Mouse (Mus musculus) kidney, adult 2 months (tissue): ENCODE measurements around the gene Cd180. TPM values are rescaled to one million over a fixed set of nuclear protein-coding genes. Genes with fewer than 3 reads are reported as not detected.
A peak's percentile ranks its signal among the peaks of the same experiment; 100 is the strongest.

Source experiments
- DNase-seq: peaks from one replicate; pipeline ENCODE4 v3.0.0; 2021
- H3K27ac ChIP-seq: fragments of 200-500 bp; 2 replicates; pipeline ENCODE4 v1.5.1; 2012; ENCODE audit warnings: low read depth, low read length, control low read depth, inconsistent platforms; ENCODE audit not compliant: insufficient read depth
- H3K27me3 ChIP-seq: fragments of 200-500 bp; replicated peaks from 2 replicates; pipeline ENCODE4 v1.6.1; 2012; ENCODE audit warnings: mild to moderate bottlenecking, moderate library complexity, low read length, inconsistent platforms; ENCODE audit not compliant: control insufficient read depth, insufficient read depth
- H3K36me3 ChIP-seq: fragments of 200-500 bp; 2 replicates; pipeline ENCODE4 v1.6.1; 2012; ENCODE audit warnings: mild to moderate bottlenecking, moderate library complexity, low read length, inconsistent platforms; ENCODE audit not compliant: control insufficient read depth, insufficient read depth
- H3K4me1 ChIP-seq: fragments of 200-500 bp; 2 replicates; pipeline ENCODE4 v1.6.1; 2011; ENCODE audit warnings: low read length; ENCODE audit not compliant: control insufficient read depth, insufficient read depth
- H3K4me3 ChIP-seq: fragments of 200-500 bp; 2 replicates; pipeline ENCODE4 v1.5.1; 2011; ENCODE audit warnings: mild to moderate bottlenecking, low read depth, low read length, control low read depth; ENCODE audit not compliant: insufficient read depth
- CTCF ChIP-seq: fragments of 200-500 bp; conservative IDR thresholded peaks from 2 replicates; pipeline ENCODE4 v1.5.1; 2011; ENCODE audit warnings: low read depth, mild to moderate bottlenecking, control low read depth, low read length, moderate library complexity, mixed read lengths; ENCODE audit not compliant: insufficient read depth, insufficient read length
- POLR2A ChIP-seq: fragments of 200-500 bp; IDR thresholded peaks from one replicate; pipeline ENCODE4 v1.6.1; 2011; ENCODE audit warnings: low read depth, low read length, control low read depth
- WGBS: fragments of 180-500 bp; shearing (Covaris S2); methylation state at CpG from one replicate; pipeline ENCODE4 v1.1.7; 2018; 5-methylcytosine and 5-hydroxymethylcytosine counted together
- polyA plus RNA-seq: library from polyadenylated mRNA; depleted of rRNA; stranded (reverse); fragments of >200 nt; gene quantifications from 2 replicates; pipeline ENCODE4 v1.2.3, GENCODE M21; 2012

Cd180 gene
- polyA plus RNA-seq, 1 experiment: 2.1 TPM

DNA sequence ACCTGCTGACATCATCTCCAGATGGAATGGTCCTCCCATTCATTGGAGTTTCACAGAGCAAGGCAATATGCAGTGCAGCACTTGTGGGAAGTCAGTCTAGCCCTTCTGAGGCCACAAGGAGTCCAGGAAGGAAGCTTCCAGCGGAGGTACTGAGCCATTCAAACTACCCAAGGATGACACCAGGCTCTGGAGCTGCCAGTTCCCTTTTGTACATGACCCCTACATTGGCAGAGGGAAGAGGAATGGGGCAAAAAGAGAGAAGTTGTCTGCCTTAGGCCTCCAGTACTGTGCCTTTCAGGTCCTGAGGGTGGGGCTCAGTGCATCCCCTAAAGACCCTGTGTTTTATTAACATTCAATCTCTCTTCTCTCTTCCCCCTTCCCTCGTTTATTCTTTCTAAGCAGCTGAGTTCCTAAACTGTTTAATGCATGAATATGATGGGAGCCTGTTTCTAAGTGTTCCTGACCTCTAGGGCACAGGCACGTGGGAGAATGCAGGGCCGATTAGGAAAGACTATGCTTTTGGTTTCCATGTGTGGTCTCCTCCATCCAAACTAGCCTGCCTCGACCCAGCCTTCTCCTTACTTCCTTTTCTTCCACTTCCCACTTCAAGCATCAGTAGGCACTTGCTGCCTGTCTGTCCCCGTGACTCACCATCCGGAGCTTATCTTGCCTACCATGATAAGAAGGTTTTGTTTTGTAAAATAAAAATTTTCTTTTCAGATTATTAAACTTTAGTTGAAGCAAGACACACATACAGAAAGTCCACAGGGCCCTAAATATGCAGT, 2.0 kb downstream of the Cd180 start:
- TF ChIP-seq POLR2A (no peak), CTCF (no peak)
- H3K36me3 ChIP-seq: no peaks in the 10 kb centered on the region
- no peaks in the 10 kb centered on the region for H3K27me3 ChIP-seq
- 69% methylated on average over 7 of the region's 7 CpGs for WGBS
- H3K4me3 ChIP-seq: no peak overlapping the region
- DNase-seq: no peak
- H3K27ac ChIP-seq: no peak overlapping the region
- H3K4me1 ChIP-seq: 0 out of 2 replicates have a peak, but pooled peaks cover 5% of the 10 kb centered on the region

DNA sequence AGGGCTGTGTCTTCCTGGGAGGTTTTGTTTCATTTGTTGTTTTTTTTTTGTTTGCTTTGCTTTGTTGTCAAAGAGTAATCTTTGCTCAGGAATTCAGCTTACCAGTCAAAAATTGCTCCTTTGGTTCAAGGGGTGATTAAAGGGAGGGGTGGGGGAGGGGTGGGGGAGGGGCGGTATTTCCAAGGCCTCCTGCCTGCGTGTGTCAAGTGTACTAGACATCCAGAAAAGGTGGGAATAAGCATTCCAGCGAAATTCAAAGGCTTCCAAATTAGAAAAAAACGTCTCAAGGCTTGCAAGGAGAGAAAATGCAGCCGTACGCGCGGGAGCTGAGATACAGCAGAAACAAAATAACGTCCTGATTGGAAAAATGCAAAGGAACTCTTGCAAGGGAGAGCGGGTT, 5.0 kb downstream of the Cd180 start:
- no peak for DNase-seq
- Histone ChIP-seq H3K27ac (no peak overlapping the region), H3K4me3 (no peak overlapping the region), H3K4me1 (0 out of 2 replicates have a peak, but pooled peaks cover 5% of the 10 kb centered on the region), H3K36me3 (no peaks in the 10 kb centered on the region), H3K27me3 (no peaks in the 10 kb centered on the region)
- WGBS: 22% methylated on average over 10 of the region's 10 CpGs
- TF ChIP-seq CTCF: no peak
- TF ChIP-seq POLR2A: no peak

DNA sequence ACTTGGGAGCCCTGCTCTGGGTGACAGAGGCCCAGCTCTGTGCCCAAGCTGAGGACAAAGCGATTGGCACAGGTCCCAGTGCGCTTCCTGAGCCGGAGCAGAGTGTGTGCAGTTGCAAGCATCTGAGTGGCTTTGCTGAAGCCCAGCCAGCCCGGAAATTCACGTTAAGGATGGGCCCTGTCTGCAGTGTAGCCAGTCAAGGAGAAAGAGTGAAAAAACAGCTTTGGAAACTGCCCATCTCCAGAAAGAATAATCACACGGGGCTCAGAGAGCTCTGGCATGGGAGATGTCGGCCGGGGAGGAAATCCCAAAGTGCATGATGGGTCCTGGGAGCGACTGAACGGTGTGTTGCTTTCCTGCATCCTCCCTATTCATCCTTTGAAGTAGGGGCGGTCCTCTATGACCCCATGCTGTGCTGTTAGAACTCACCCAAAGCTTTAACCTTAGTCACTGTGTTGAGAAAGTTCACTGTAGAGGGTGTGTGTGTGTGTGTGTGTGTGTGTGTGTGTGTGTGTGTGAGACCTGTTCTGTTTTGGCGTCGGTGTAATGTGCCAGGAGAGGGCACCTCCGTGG, 5.5 kb downstream of the Cd180 start:
- TF ChIP-seq POLR2A: no peak
- Histone ChIP-seq H3K4me3 (no peak overlapping the region), H3K4me1 (0 out of 2 replicates have a peak, but pooled peaks cover under 1% of the 10 kb centered on the region), H3K27ac (peak overlapping the region; percentile 5), H3K36me3 (no peaks in the 10 kb centered on the region), H3K27me3 (no peaks in the 10 kb centered on the region)
- 22% methylated on average over 14 of the region's 14 CpGs for WGBS
- peak; percentile 83 for DNase-seq

DNA sequence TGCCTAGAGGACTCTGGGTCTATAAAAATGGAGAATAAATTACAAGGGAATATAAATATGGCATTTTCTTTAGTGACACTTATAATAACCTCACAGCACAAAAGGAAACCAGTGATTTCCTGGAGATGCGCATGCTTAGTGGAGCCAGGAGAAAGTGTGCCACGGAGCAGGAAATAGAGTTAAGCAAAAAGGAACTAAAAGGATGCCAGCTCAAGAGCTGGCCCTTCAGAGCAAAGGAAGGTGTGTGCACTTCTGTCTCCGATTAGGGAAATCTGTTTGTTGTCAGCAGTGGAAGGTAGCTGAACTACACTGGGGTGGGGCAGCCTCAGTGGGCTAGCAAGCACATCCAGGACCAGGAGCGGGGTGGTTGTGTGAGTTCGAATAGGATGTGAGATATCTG, 6.8 kb downstream of the Cd180 start:
- DNase-seq: peak; percentile 27

DNA sequence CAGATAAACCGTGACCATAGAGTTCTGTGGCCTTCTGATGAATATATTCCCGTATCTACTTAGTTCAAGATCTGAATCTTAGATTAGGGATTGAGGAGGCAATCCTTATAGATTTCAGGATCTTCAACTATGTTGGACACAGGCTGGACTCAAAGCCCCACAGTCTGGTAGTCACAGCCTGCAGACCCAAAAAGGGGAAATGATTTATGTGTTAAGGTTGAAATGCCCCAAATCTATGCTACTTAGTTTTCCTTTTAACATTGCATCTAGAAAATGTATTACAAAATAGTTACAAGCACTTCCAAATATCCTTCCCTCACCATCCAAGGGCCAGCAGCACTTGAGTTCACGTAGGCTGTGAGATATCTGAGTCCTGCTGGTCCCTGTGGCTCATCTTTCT, 7.4 kb downstream of the Cd180 start:
- no peak overlapping the region for H3K4me3 ChIP-seq
- H3K4me1 ChIP-seq: no peaks in the 10 kb centered on the region
- H3K27me3 ChIP-seq: no peaks in the 10 kb centered on the region
- DNase-seq: no peak
- H3K36me3 ChIP-seq: no peaks in the 10 kb centered on the region
- 95% methylated on average over 3 of the region's 3 CpGs for WGBS
- no peak overlapping the region for H3K27ac ChIP-seq
- TF ChIP-seq POLR2A (no peak), CTCF (no peak)

More for the DNA sequence above, 6.8 kb downstream of the Cd180 start:
- 73% methylated on average over 5 of the region's 5 CpGs for WGBS
- Histone ChIP-seq H3K27ac (no peak overlapping the region), H3K27me3 (no peaks in the 10 kb centered on the region), H3K4me3 (no peak overlapping the region), H3K36me3 (no peaks in the 10 kb centered on the region), H3K4me1 (no peaks in the 10 kb centered on the region)
- TF ChIP-seq CTCF: no peak
- no peak for TF ChIP-seq POLR2A

DNA sequence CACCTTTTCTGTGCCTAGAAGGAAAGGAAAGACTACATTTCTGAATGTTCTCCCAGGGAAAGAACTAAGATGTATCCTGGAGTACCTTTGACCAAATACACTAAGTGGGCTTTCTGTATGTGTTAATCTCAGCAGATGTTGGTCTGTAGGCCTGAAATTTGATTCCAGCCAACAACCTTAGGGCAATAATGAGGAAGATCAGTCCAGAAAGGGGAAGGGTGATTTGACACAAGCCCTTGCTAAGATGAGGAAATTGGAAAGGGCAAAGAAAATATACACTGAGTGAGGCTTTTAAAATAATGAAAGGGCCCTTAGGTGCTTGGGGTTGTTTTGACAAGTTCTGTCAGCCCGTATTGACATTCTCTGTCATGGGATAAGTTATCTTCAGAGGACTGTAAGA, 23.6 kb downstream of the Cd180 start:
- TF ChIP-seq POLR2A (no peak), CTCF (no peak)
- Histone ChIP-seq H3K27ac (no peak overlapping the region), H3K4me1 (no peaks in the 10 kb centered on the region), H3K4me3 (no peak overlapping the region), H3K36me3 (no peaks in the 10 kb centered on the region), H3K27me3 (no peaks in the 10 kb centered on the region)
- no peak for DNase-seq
- 76% methylated on average over 1 of the region's 1 CpGs for WGBS

DNA sequence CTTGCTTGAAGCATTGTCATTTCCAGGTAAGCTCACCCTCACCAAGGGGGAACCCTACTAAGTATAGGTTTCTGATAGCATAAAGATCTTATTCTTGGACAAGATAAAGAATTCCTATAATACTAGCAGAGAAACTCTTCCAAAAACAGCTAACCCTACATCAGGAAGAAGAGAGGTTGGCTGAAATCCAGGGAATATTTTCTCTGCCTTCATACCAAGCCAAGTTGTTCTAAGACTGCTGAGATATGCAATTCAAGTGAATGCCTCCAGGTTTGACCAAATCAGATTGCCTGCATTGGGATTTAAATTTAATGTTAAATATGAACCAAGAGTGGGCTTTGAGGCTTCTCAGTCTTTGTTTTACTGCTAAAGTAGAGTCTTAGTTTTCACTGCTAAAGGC, 32.1 kb downstream of the Cd180 start:
- no peak for TF ChIP-seq POLR2A
- Histone ChIP-seq H3K36me3 (no peaks in the 10 kb centered on the region), H3K4me3 (no peak overlapping the region), H3K27me3 (no peaks in the 10 kb centered on the region), H3K27ac (no peak overlapping the region), H3K4me1 (no peaks in the 10 kb centered on the region)
- DNase-seq: no peak

DNA sequence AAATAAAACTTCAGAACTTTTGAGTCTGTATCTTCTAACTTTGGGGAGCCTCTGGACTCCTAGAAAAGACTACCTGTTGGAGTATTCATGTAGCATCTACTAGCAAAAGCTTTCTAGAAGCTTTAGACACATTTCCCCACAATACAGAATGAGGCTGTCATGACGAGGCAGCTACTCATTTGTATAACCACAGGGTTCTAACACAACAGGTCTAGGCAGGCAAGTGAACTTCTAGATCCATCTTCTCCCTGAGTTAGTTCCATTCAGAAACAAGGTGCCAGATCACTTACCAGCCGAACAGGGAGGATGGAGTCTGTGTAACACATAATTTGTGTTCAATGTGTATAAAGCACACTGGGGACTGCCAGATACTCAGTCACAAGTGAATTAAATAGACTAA, 32.5 kb downstream of the Cd180 start:
- Histone ChIP-seq H3K27me3 (no peaks in the 10 kb centered on the region), H3K36me3 (no peaks in the 10 kb centered on the region), H3K4me3 (no peak overlapping the region), H3K4me1 (no peaks in the 10 kb centered on the region), H3K27ac (no peak overlapping the region)
- WGBS: 94% methylated on average over 2 of the region's 2 CpGs
- no peak for DNase-seq
- TF ChIP-seq CTCF (no peak), POLR2A (no peak)
